Mouse (Mus musculus) kidney, embryonic 16.5 days (tissue): ENCODE measurements around the gene Alg12. TPM values are rescaled to one million over a fixed set of nuclear protein-coding genes. Genes with fewer than 3 reads are reported as not detected.

Source experiments
- ATAC-seq: fragments of 200-750 bp; cut with Nextera tagmentation; 2 replicates; pipeline ENCODE4 v1.8.0; 2017; ENCODE audit warnings: moderate TSS enrichment; ENCODE audit not compliant: low FRiP score, low TSS enrichment
- H3K27ac ChIP-seq: fragments of 300-500 bp; sonication (generic); 2 replicates; pipeline ENCODE4 v1.5.1; 2014; ENCODE audit warnings: low read length
- H3K27me3 ChIP-seq: fragments of 300-500 bp; sonication (generic); 2 replicates; pipeline ENCODE4 v1.6.1; 2014; ENCODE audit warnings: low read length, control low read depth, mixed read lengths; ENCODE audit not compliant: insufficient read depth
- H3K36me3 ChIP-seq: fragments of 300-500 bp; sonication (generic); 2 replicates; pipeline ENCODE4 v1.6.1; 2014; ENCODE audit warnings: low read length, control low read depth, mixed read lengths; ENCODE audit not compliant: insufficient read depth
- H3K4me1 ChIP-seq: fragments of 300-500 bp; sonication (generic); 2 replicates; pipeline ENCODE4 v1.6.1; 2014; ENCODE audit warnings: low read length, control low read depth, mixed read lengths; ENCODE audit not compliant: insufficient read depth
- H3K4me2 ChIP-seq: fragments of 300-500 bp; sonication (generic); replicated peaks from 2 replicates; pipeline ENCODE4 v1.6.1; 2014; ENCODE audit warnings: low read depth, low read length
- H3K4me3 ChIP-seq: fragments of 300-500 bp; sonication (generic); 2 replicates; pipeline ENCODE4 v1.5.1; 2014; ENCODE audit warnings: mild to moderate bottlenecking, low read length
- H3K9ac ChIP-seq: fragments of 300-500 bp; sonication (generic); replicated peaks from 2 replicates; pipeline ENCODE4 v1.6.1; 2014; ENCODE audit warnings: low read length
- H3K9me3 ChIP-seq: fragments of 300-500 bp; sonication (generic); 2 replicates; pipeline ENCODE4 v1.6.1; 2016; ENCODE audit warnings: low read length, control low read depth
- WGBS: fragments of 180-500 bp; shearing (Covaris S2); extraction: QIAGEN DNeasy Blood & Tissue Kit; methylation state at CpG from one replicate; pipeline ENCODE4 v1.1.7; 2014; 5-methylcytosine and 5-hydroxymethylcytosine counted together
- polyA plus RNA-seq: library from polyadenylated mRNA; unstranded; fragments of >200 nt; fragmentation: Nextera tagmentation; extraction: Ambion mirVana; gene quantifications from 2 replicates; pipeline ENCODE4 v1.2.1, GENCODE M21; 2015

Gene Alg12
- polyA plus RNA-seq, 1 experiment from 2014 or later = 16.9 TPM

DNA sequence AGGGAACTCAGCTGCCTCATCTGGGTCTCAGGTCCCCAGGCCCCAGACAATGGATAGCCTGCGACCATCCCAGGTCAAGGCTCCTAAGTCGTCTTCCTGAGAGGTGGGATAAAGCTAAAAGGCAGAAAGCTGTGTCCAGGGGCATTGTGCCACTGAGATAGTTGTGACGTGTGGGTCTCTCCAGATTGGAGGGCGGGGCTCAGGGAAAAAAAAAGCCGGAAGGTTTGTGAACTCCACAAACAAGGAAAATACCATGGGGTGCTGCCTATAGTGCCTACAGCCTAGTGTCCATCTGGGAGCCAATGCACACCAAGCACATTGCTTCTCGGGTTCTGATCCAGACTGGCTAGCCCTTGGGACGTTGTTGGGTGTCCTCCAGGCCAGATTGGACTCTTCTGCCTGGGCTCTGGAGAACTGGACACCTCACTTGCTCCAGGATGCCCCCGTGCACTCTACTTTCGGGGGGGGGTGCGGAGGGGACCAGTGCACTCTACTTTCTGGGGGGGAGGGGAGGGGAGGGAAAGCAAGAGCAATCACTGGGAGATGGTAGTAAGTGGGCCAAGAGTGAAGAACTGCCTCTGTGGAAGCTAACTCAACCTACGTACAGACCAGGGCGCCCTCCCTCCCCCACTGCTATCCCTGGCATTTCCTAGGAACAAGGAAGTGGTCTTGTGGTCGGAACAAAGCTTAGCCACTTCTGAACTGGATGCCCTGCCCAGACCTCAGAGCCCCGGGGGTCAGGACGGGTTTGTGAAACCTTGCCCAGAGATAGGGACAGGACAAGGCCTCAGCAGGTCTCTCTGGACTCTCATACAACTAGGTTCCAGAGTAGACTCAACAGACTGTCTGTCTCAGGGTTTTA, 36.1 kb upstream of the Alg12 start:
- H3K4me3 ChIP-seq = no peak overlapping the region
- ATAC-seq = no peak
- peaks cover 39% of the 10 kb centered on the region for H3K4me1 ChIP-seq
- H3K9ac ChIP-seq = no peak overlapping the region
- H3K36me3 ChIP-seq = no peaks in the 10 kb centered on the region
- WGBS = 72% methylated on average over 15 of the region's 15 CpGs
- H3K9me3 ChIP-seq = no peaks in the 10 kb centered on the region
- peak overlapping the region; percentile 77 for H3K27ac ChIP-seq
- no peak overlapping the region for H3K4me2 ChIP-seq
- H3K27me3 ChIP-seq = no peaks in the 10 kb centered on the region

DNA sequence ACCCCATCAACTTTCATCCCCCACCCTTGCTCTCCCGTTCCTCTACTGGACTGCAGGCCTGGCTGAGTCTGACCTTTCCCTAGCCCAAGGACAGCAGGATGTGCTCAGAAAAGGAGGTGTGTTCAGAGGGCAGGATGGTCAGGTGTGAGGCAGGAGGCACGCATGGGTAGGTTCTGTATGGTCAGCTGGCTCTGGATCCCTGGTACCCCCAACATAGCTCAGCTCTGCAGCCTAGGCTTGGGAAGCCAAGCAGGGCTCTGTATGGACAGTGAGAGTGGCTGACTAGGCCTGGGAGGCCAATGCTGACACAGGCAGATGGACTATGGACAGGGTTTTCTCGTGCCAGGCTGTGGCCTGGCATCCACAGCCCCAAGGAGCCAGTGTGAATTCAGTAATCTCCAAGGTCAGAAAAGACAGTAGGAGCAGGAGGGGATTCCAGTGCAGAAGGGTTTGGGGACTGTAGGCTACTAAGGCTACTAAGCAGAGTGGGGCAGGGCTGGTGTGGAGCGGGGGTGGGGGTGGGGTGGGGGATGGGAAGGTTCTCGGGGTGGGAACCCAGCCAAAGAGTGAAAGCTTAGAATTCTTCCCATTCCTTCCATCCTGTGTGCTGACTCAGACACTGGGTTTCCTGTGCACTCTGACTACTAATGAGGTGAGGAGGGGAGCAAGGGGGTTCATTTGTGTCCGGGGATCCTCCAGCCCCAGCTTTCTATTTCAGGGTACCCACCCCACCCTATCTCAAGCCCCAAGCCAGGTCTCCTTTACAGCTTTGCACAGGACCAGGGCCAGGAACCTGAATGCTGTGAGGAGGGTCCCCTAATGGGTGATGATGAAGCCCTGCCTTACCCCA, 35.2 kb upstream of the Alg12 start:
- no peaks in the 10 kb centered on the region for H3K36me3 ChIP-seq
- no peaks in the 10 kb centered on the region for H3K27me3 ChIP-seq
- H3K9me3 ChIP-seq = no peaks in the 10 kb centered on the region
- no peak overlapping the region for H3K4me2 ChIP-seq
- peak overlapping the region; percentile 77 for H3K27ac ChIP-seq
- H3K4me3 ChIP-seq = no peak overlapping the region
- ATAC-seq = peak; percentile 72
- WGBS = 41% methylated on average over 6 of the region's 6 CpGs
- H3K9ac ChIP-seq = no peak overlapping the region; the same call in 1 of the 2 replicates
- H3K4me1 ChIP-seq = peaks cover 42% of the 10 kb centered on the region

DNA sequence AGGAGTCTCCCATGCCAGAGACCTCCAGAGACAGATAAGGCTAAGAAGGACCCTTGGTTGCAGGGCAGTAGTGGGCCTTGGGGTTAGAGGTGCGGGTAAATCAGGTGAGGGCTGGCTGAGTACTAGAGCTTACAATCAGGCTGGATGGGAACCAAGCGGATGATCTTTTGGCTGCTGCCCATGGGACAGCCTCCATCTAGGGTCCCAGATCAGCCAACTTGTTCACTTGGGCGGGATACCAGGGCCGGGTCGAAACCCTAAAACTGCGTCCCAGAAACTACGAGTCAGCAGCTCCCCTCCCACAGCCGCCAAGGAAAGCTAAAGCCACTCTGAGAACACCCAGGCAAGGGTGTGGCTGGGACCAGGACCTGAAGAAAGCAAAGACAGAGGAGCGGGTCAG, 34.0 kb upstream of the Alg12 start:
- Histone ChIP-seq H3K27ac (no peak overlapping the region; the same call in 1 of the 2 replicates), H3K9ac (no peak overlapping the region), H3K9me3 (no peaks in the 10 kb centered on the region), H3K36me3 (no peaks in the 10 kb centered on the region), H3K4me2 (no peak overlapping the region), H3K27me3 (no peaks in the 10 kb centered on the region), H3K4me3 (no peak overlapping the region), H3K4me1 (peaks cover 42% of the 10 kb centered on the region)
- ATAC-seq = no peak
- 85% methylated on average over 9 of the region's 9 CpGs for WGBS

DNA sequence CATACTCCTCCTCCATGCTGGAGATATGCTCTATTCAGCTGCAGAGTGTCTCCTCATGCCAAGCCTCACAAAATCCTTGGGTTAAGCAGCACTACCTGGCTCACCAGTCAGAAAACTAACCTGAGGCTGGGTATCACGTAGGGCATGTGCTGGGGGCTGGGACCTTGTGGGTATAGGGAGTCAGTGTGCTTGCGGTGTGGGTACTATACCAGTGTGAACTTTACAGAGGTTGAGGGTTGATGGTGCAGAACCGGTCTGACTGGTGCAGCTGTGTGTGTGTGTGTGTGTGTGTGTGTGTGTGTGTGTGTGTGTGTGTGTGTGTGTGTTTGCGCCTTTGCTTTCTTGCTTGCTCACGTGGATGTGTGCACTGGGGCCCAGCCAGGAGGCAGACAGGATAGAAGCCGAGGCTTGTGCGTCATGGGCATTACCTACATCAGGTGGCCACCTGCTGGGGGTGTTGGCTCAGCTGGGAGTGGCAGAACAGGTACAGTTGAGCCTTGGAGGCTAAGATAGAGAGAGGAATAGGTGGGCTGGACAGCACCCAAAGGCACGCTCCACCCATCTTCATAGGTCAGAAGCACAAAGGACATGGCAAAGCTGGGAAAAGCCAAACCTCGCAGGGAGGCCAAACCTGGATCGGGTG, 32.5 kb upstream of the Alg12 start:
- H3K4me1 ChIP-seq = peaks cover 42% of the 10 kb centered on the region
- no peak overlapping the region for H3K4me3 ChIP-seq
- peak overlapping the region; percentile 20; the same call in 1 of the 2 replicates for H3K4me2 ChIP-seq
- no peaks in the 10 kb centered on the region for H3K36me3 ChIP-seq
- peak; percentile 79 for ATAC-seq
- 0 out of 2 replicates have a peak overlapping the region, but pooled peaks have one; percentile 33 for H3K9ac ChIP-seq
- H3K9me3 ChIP-seq = no peaks in the 10 kb centered on the region
- WGBS = 61% methylated on average over 10 of the region's 10 CpGs
- no peaks in the 10 kb centered on the region for H3K27me3 ChIP-seq
- peak overlapping the region; percentile 87 for H3K27ac ChIP-seq

DNA sequence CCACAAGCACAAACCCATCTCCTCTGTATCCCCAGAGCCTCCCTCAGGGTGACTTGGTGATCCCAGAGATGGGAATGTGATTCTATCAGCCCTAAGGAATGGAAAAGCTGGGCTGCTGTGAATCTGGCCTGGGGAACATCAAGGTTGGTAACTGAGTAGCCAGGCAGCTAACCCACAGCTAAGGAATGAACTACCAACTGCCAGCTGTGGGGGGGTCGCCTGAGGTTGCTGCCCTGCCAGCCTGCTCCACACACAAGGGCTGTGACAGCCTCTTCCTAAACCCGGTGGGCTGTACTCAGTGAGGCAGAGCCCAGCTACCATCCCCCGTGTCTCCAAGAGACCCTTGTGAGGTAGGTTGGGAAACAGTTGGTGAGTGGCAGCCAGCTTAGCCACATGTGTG, 32.0 kb upstream of the Alg12 start:
- Histone ChIP-seq H3K4me3 (no peak overlapping the region), H3K27me3 (no peaks in the 10 kb centered on the region), H3K36me3 (no peaks in the 10 kb centered on the region), H3K9ac (0 out of 2 replicates have a peak overlapping the region, but pooled peaks have one; percentile 33), H3K9me3 (no peaks in the 10 kb centered on the region), H3K4me2 (peak overlapping the region; percentile 20; the same call in 1 of the 2 replicates), H3K4me1 (peaks cover 42% of the 10 kb centered on the region), H3K27ac (peak overlapping the region; percentile 87)
- ATAC-seq = peak; percentile 37
- 25% methylated on average over 3 of the region's 3 CpGs for WGBS

DNA sequence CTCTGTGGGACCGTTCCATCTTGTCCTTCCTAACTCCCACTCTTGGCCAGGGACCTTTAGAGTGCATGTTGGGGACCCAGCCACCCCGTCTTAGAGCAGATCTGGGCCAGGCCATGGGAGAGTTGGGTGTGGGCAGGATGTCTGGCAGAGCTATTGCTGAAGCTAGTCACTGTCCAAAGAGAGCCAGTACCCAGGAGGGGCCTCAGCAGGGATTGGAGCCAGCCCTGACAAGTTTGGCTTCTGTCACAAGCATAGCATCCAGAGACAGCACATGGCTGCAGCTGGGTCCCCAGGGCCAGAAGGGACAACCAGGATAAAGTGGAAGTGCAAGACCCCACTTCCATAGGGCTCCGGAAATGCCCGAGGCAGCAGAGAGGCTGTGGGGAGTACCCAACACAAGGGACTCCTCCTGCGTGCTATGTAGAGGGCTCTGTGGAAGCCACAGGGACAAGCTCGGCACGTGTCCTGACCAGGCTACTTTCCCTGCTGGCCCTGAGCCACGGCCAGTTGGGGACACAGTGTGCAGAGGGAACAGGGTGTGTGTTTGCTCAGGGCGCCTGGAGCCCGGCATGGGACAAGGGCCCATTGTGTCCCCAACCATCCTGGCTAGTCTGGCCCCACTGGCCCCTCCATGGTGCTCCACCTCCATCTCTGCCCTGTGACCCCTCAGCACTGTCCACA, 31.2 kb upstream of the Alg12 start:
- Histone ChIP-seq H3K4me2 (no peak overlapping the region), H3K27ac (peak overlapping the region; percentile 87; the same call in 1 of the 2 replicates), H3K4me1 (peaks cover 39% of the 10 kb centered on the region), H3K36me3 (no peaks in the 10 kb centered on the region), H3K9me3 (no peaks in the 10 kb centered on the region), H3K4me3 (no peak overlapping the region), H3K27me3 (no peaks in the 10 kb centered on the region), H3K9ac (no peak overlapping the region)
- 67% methylated on average over 10 of the region's 10 CpGs for WGBS
- peak; percentile 6; the same call in 1 of the 2 replicates for ATAC-seq

DNA sequence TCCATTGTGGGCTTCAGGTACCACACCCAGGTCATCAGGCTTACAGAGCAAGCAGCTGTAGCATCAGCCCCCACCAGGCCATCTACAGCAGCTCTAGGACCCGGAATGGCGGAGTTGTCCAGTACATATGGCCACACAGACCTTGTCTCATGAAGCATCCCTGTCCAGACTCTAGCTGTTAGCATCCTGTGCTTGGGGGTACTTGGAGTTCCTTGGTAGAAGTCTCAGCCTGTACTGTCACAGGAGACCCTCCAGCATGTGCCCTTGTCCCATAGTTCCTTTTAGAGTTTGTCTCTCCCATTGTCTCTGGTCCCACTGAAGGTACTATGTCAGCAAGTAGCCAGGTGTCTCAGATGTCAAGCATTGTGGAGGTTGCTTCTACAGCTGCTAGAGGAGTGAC, 30.5 kb upstream of the Alg12 start:
- H3K27ac ChIP-seq = no peak overlapping the region
- no peaks in the 10 kb centered on the region for H3K27me3 ChIP-seq
- ATAC-seq = no peak
- H3K4me2 ChIP-seq = no peak overlapping the region
- no peak overlapping the region for H3K9ac ChIP-seq
- peaks cover 32% of the 10 kb centered on the region for H3K4me1 ChIP-seq
- no peak overlapping the region for H3K4me3 ChIP-seq
- 97% methylated on average over 2 of the region's 2 CpGs for WGBS
- no peaks in the 10 kb centered on the region for H3K36me3 ChIP-seq
- H3K9me3 ChIP-seq = no peaks in the 10 kb centered on the region

DNA sequence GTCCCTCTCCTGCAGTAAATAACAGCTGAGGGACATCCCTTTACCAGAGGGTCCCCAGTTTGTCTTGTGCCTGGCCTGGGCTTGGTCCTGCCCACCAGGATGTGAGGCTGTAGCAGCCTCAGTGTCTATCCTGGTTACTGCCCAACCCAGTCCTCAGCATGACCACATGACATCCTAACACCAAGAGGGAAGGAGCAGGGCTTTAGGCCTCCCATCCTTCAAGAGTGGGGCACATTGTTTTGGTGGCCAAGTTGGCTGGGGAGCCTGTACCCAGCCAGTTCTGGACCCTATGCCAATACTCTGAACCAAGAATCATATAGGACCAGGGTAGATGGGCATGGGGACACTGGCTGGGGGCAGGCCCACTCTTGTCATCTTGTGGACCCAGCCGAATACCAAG, 29.5 kb upstream of the Alg12 start:
- Histone ChIP-seq H3K36me3 (no peaks in the 10 kb centered on the region), H3K27ac (no peak overlapping the region), H3K9ac (no peak overlapping the region), H3K4me2 (no peak overlapping the region), H3K27me3 (no peaks in the 10 kb centered on the region), H3K9me3 (no peaks in the 10 kb centered on the region), H3K4me3 (no peak overlapping the region), H3K4me1 (peaks cover 25% of the 10 kb centered on the region)
- ATAC-seq = no peak
- WGBS = 100% methylated on average over 1 of the region's 1 CpGs

DNA sequence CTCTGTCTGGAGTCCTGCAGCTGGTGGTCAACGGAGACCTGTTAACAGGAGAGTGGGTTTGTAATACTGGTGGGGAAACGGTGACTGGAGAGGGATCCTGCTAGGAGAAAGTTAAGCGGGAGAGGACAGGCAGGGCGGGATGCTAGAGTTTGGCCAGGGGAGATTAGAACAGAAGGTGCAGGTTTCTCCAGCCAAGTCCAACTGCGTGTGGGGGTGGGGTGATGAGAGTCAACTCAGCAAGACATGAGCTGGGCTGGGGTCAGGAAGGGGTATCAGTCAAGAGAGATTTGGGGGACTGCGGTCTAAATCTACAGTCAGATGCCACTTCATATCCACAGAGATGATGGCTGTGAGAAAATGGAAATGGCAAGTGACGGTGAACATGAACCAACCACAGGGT, 25.8 kb upstream of the Alg12 start:
- ATAC-seq = no peak
- H3K27me3 ChIP-seq = no peaks in the 10 kb centered on the region
- no peaks in the 10 kb centered on the region for H3K36me3 ChIP-seq

More for the DNA sequence above, 25.8 kb upstream of the Alg12 start:
- Histone ChIP-seq H3K9ac (no peak overlapping the region), H3K4me1 (peaks cover 8% of the 10 kb centered on the region), H3K27ac (no peak overlapping the region), H3K4me2 (no peak overlapping the region), H3K9me3 (no peaks in the 10 kb centered on the region), H3K4me3 (no peak overlapping the region)
- WGBS = 88% methylated on average over 7 of the region's 7 CpGs
